Mouse (Mus musculus) limb, embryonic 14.5 days (tissue): ENCODE data around the gene Rpl26. TPM values are rescaled to one million over a fixed set of nuclear protein-coding genes. Genes with fewer than 3 reads are reported as not detected.
A peak's percentile ranks its signal among the peaks of the same experiment; 100 is the strongest.

ENCODE experiments used
- ATAC-seq: fragments of 200-750 bp; cut with Nextera tagmentation; 2 replicates; pipeline ENCODE4 v1.8.0; 2017; ENCODE audit warnings: low read depth, moderate number of reproducible peaks, moderate TSS enrichment; ENCODE audit not compliant: low FRiP score
- DNase-seq: peaks from one replicate; pipeline ENCODE4 v3.0.0-alpha.2; 2015; ENCODE audit warnings: low spot score
- H3K27ac ChIP-seq: fragments of 300-500 bp; sonication (generic); replicated peaks from 2 replicates; pipeline ENCODE4 v1.5.1; 2014; ENCODE audit warnings: low read depth, mild to moderate bottlenecking, low read length, moderate library complexity, mixed read lengths
- H3K27me3 ChIP-seq: fragments of 300-500 bp; sonication (generic); 2 replicates; pipeline ENCODE4 v1.6.1; 2014; ENCODE audit warnings: low read length, mixed read lengths; ENCODE audit not compliant: control insufficient read depth, insufficient read depth
- H3K36me3 ChIP-seq: fragments of 300-500 bp; sonication (generic); 2 replicates; pipeline ENCODE4 v1.6.1; 2014; ENCODE audit warnings: mild to moderate bottlenecking, low read length, moderate library complexity, mixed read lengths; ENCODE audit not compliant: control insufficient read depth, insufficient read depth
- H3K4me1 ChIP-seq: fragments of 300-500 bp; sonication (generic); 2 replicates; pipeline ENCODE4 v1.6.1; 2014; ENCODE audit warnings: antibody characterized with exemption, low read length, mixed read lengths; ENCODE audit not compliant: control insufficient read depth, insufficient read depth
- H3K4me2 ChIP-seq: fragments of 300-500 bp; sonication (generic); replicated peaks from 2 replicates; pipeline ENCODE4 v1.6.1; 2014; ENCODE audit warnings: low read depth, mild to moderate bottlenecking, low read length, moderate library complexity; ENCODE audit not compliant: severe bottlenecking
- H3K4me3 ChIP-seq: fragments of 300-500 bp; sonication (generic); replicated peaks from 2 replicates; pipeline ENCODE4 v1.5.1; 2014; ENCODE audit warnings: low read length
- H3K9ac ChIP-seq: fragments of 300-500 bp; sonication (generic); 2 replicates; pipeline ENCODE4 v1.6.1; 2014; ENCODE audit warnings: mild to moderate bottlenecking, low read depth, low read length, moderate library complexity; ENCODE audit not compliant: severe bottlenecking
- H3K9me3 ChIP-seq: fragments of 300-500 bp; sonication (generic); 2 replicates; pipeline ENCODE4 v1.6.1; 2016; ENCODE audit warnings: low read length; ENCODE audit not compliant: control insufficient read depth
- POLR2A ChIP-seq: fragments of 200-500 bp; IDR thresholded peaks from 2 replicates; pipeline ENCODE4 v1.8.0; 2012; ENCODE audit warnings: inconsistent platforms, mild to moderate bottlenecking, moderate library complexity, borderline replicate concordance; ENCODE audit not compliant: insufficient read depth, insufficient read length; ENCODE audit errors: extremely low read depth
- WGBS: fragments of 180-500 bp; shearing (Covaris S2); extraction: QIAGEN DNeasy Blood & Tissue Kit; methylation state at CpG from one replicate; pipeline ENCODE4 v1.1.7; 2014; 5-methylcytosine and 5-hydroxymethylcytosine counted together
- polyA plus RNA-seq, 2 experiments: library from polyadenylated mRNA; depleted of rRNA in 1 of 2; stranded (reverse) in 1 of 2; unstranded in 1 of 2; fragments of >200 nt; fragmentation: Nextera tagmentation in 1 of 2; extraction: Ambion mirVana in 1 of 2; gene quantifications; 2 replicates each; pipeline versions ENCODE4 v1.2.1 to v1.2.3; 2012 to 2014

Rpl26 gene
- polyA plus RNA-seq (2012; rRNA removed) (2,303 and 3,506 TPM in 2 replicates), polyA plus RNA-seq (2014; fragmentation: Nextera tagmentation; extraction: Ambion mirVana) (1,158 and 1,230 TPM in 2 replicates)

GRCm38 (mm10) chr11:68901351-68902046, at the start of gene Rpl26:
TSS of gene Rpl26 (plus strand) at chr11:68901583.
- Histone ChIP-seq H3K27ac (peak within 1 kb of the TSS; percentile 94), H3K9me3 (no peaks in the 10 kb centered on the region), H3K4me2 (peak within 1 kb of the TSS; percentile 76), H3K9ac (peak within 1 kb of the TSS; percentile 93), H3K36me3 (peaks cover 36% of the 10 kb centered on the region), H3K4me1 (peaks cover 4% of the 10 kb centered on the region; the same call in 1 of the 2 replicates), H3K27me3 (no peaks in the 10 kb centered on the region), H3K4me3 (peak within 1 kb of the TSS; percentile 73)
- ATAC-seq (peak; percentile 86), DNase-seq (peak; percentile 98)
- TF ChIP-seq POLR2A = peak; percentile 88; the same call in 1 of the 2 replicates
- WGBS = under 1% methylated on average over 52 of the region's 52 CpGs

GRCm38 (mm10) chr11:68851644-68852485, 49.5 kb upstream of the Rpl26 start:
- Histone ChIP-seq H3K36me3 (no peaks in the 10 kb centered on the region), H3K27me3 (no peaks in the 10 kb centered on the region), H3K9ac (peak overlapping the region; percentile 94), H3K27ac (peak overlapping the region; percentile 98), H3K4me3 (peak overlapping the region; percentile 93), H3K9me3 (no peaks in the 10 kb centered on the region), H3K4me2 (peak overlapping the region; percentile 70), H3K4me1 (peaks cover 20% of the 10 kb centered on the region)
- no peak for TF ChIP-seq POLR2A
- ATAC-seq (no peak), DNase-seq (no peak)
- 4% methylated on average over 13 of the region's 13 CpGs for WGBS

- peak overlapping the region; percentile 70 for H3K4me2 ChIP-seq
- peak overlapping the region; percentile 94 for H3K9ac ChIP-seq
- peak overlapping the region; percentile 98 for H3K27ac ChIP-seq
- peak; percentile 35 for ATAC-seq
- under 1% methylated on average over 32 of the region's 36 CpGs for WGBS
- no peaks in the 10 kb centered on the region for H3K27me3 ChIP-seq
- peaks cover 20% of the 10 kb centered on the region for H3K4me1 ChIP-seq
- H3K9me3 ChIP-seq = no peaks in the 10 kb centered on the region
- peak; percentile 58 for DNase-seq
- peak overlapping the region; percentile 93 for H3K4me3 ChIP-seq
- TF ChIP-seq POLR2A = no peak
- no peaks in the 10 kb centered on the region for H3K36me3 ChIP-seq
Measured at GRCm38 (mm10) chr11:68852486-68852901, 48.9 kb upstream of the Rpl26 start.

- WGBS = 0% methylated on average over 34 of the region's 42 CpGs
Measured at GRCm38 (mm10) chr11:68852932-68853409, 48.4 kb upstream of the Rpl26 start.

More at GRCm38 (mm10) chr11:68852932-68853409, 48.4 kb upstream of the Rpl26 start:
- Histone ChIP-seq H3K4me2 (peak overlapping the region; percentile 80), H3K27ac (peak overlapping the region; percentile 98), H3K4me1 (peaks cover 20% of the 10 kb centered on the region), H3K36me3 (no peaks in the 10 kb centered on the region), H3K9ac (peak overlapping the region; percentile 94), H3K4me3 (peak overlapping the region; percentile 93), H3K9me3 (no peaks in the 10 kb centered on the region), H3K27me3 (no peaks in the 10 kb centered on the region)
- peak; percentile 100 for ATAC-seq
- peak; percentile 66 for TF ChIP-seq POLR2A
- peak; percentile 97 for DNase-seq
